Mouse (Mus musculus): Measurements from ENCODE around the gene Ccdc85c. TPM values are rescaled to one million over a fixed set of nuclear protein-coding genes. Genes with fewer than 3 reads are reported as not detected.
A peak's percentile ranks its signal among the peaks of the same experiment; 100 is the strongest.

Gene Ccdc85c
- polyA plus RNA-seq, 1 experiment, result 3.4 TPM

DNA sequence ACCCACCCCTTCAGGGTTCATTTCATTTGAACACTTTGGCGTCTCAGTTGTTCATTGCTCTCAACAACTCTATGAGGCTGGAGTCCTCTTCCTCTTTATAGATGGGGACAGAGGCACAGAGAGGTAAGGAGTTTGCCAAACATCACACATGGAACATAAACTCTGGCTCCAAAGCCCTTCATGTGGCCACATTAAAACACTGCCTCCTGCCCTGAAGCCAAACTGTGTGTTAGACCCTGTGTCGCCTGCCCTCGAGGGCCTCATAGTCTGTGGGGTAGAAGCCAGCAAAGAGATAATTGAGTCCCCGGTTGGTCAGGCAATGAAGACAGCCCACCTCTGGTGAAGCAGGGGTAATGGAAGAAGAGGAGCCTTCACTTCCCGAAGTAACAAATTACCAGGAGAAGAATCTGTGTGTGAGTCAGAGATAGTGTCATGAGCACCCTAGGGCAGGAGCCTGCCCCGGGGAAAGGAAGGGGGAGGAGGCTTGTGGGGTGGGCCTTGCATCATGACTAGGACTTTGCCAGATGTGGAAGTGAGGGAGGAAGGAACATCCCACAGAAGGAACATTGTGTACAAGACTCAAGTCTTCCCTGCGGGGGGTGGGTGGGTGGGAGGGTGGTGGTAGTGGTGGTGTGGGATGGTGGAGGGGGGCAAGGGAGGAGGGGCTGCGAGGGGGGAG, 34.0 kb upstream of the Ccdc85c start:
- 29% methylated on average over 7 of the region's 8 CpGs for WGBS
- H3K27me3 ChIP-seq (ENCODE audit: control insufficient read depth, insufficient read depth, low read length), result peaks cover 6% of the 10 kb centered on the region
- TF ChIP-seq CTCF (IDR thresholded peaks at IDR 0.05; ENCODE audit: extremely low read depth, insufficient read depth, insufficient read length, insufficient replicate concordance), result no peak
- no peak for TF ChIP-seq POLR2A (IDR thresholded peaks at IDR 0.05; ENCODE audit: low read depth, low read length)
- no peaks in the 10 kb centered on the region for H3K4me1 ChIP-seq (ENCODE audit: control insufficient read depth, insufficient read depth, insufficient read length)
- no peak for DNase-seq (ENCODE audit: low read depth in 1 of 2, low spot score in 2 of 2)
- H3K27ac ChIP-seq (ENCODE audit: insufficient read depth, low read length), result no peak overlapping the region
- no peak overlapping the region for H3K4me3 ChIP-seq (ENCODE audit: extremely low read depth, insufficient read depth, insufficient read length)
- H3K36me3 ChIP-seq (ENCODE audit: control insufficient read depth, insufficient read depth, low read length), result no peaks in the 10 kb centered on the region

GRCm38 (mm10) chr12:108308363-108308856, 33.2 kb upstream of the Ccdc85c start:
- Histone ChIP-seq H3K27me3 (ENCODE audit: control insufficient read depth, insufficient read depth, low read length) (peaks cover 6% of the 10 kb centered on the region), H3K4me1 (ENCODE audit: control insufficient read depth, insufficient read depth, insufficient read length) (no peaks in the 10 kb centered on the region), H3K27ac (ENCODE audit: insufficient read depth, low read length) (no peak overlapping the region), H3K36me3 (ENCODE audit: control insufficient read depth, insufficient read depth, low read length) (no peaks in the 10 kb centered on the region), H3K4me3 (ENCODE audit: extremely low read depth, insufficient read depth, insufficient read length) (no peak overlapping the region)
- TF ChIP-seq CTCF (IDR thresholded peaks at IDR 0.05; ENCODE audit: extremely low read depth, insufficient read depth, insufficient read length, insufficient replicate concordance), result no peak
- TF ChIP-seq POLR2A (IDR thresholded peaks at IDR 0.05; ENCODE audit: low read depth, low read length), result no peak
- DNase-seq (ENCODE audit: low read depth in 1 of 2, low spot score in 2 of 2), result no peak
- WGBS, result 89% methylated on average over 16 of the region's 16 CpGs

GRCm38 (mm10) chr12:108307553-108307952, 32.3 kb upstream of the Ccdc85c start:
- Histone ChIP-seq H3K36me3 (ENCODE audit: control insufficient read depth, insufficient read depth, low read length) (no peaks in the 10 kb centered on the region), H3K4me3 (ENCODE audit: extremely low read depth, insufficient read depth, insufficient read length) (no peak overlapping the region), H3K4me1 (ENCODE audit: control insufficient read depth, insufficient read depth, insufficient read length) (no peaks in the 10 kb centered on the region), H3K27me3 (ENCODE audit: control insufficient read depth, insufficient read depth, low read length) (peaks cover 6% of the 10 kb centered on the region), H3K27ac (ENCODE audit: insufficient read depth, low read length) (no peak overlapping the region)
- WGBS, result 22% methylated on average over 14 of the region's 14 CpGs
- TF ChIP-seq POLR2A (IDR thresholded peaks at IDR 0.05; ENCODE audit: low read depth, low read length), result no peak
- TF ChIP-seq CTCF (IDR thresholded peaks at IDR 0.05; ENCODE audit: extremely low read depth, insufficient read depth, insufficient read length, insufficient replicate concordance), result peak; percentile 63; the same call in 1 of the 2 replicates
- peak in 1 of 2 experiments; percentile 25 for DNase-seq (ENCODE audit: low read depth in 1 of 2, low spot score in 2 of 2)

- Histone ChIP-seq H3K27me3 (ENCODE audit: control insufficient read depth, insufficient read depth, low read length) (peaks cover 6% of the 10 kb centered on the region), H3K36me3 (ENCODE audit: control insufficient read depth, insufficient read depth, low read length) (no peaks in the 10 kb centered on the region), H3K4me3 (ENCODE audit: extremely low read depth, insufficient read depth, insufficient read length) (peak within 1 kb of the TSS; percentile 32; the same call in 1 of the 2 replicates), H3K4me1 (ENCODE audit: control insufficient read depth, insufficient read depth, insufficient read length) (no peaks in the 10 kb centered on the region), H3K27ac (ENCODE audit: insufficient read depth, low read length) (0 out of 2 replicates have a peak within 1 kb of the TSS, but pooled peaks have one; percentile 24)
- TF ChIP-seq POLR2A (IDR thresholded peaks at IDR 0.05; ENCODE audit: low read depth, low read length) (no peak), CTCF (IDR thresholded peaks at IDR 0.05; ENCODE audit: extremely low read depth, insufficient read depth, insufficient read length, insufficient replicate concordance) (no peak)
- DNase-seq (ENCODE audit: low read depth in 1 of 2, low spot score in 2 of 2), result no peak
- 6% methylated on average over 66 of the region's 67 CpGs for WGBS
Measured at GRCm38 (mm10) chr12:108305812-108306794, 30.9 kb upstream of the Ccdc85c start, which contains the start of gene Hhipl1. Gene Hhipl1 (plus strand): TSS chr12:108306270.

DNA sequence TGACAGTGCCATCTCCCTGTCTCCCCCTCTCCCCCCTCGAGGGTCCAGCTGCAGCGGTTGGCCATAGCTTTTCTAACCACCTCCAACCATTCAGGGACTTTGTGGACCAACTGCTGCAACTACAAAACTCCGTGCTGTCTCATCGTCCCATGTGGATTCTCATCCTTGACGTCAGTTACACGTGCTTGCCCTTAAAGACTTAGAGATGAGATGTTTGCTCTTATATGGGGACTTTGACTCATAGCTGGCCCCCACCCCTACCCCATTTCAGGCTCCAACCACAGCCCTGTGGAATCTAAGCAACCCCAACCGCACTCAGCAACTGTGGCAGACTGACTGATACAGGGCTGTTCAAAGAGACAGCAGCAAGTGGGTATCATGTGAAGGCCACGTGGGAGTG, 29.9 kb upstream of the Ccdc85c start:
- Histone ChIP-seq H3K36me3 (ENCODE audit: control insufficient read depth, insufficient read depth, low read length) (no peaks in the 10 kb centered on the region), H3K27me3 (ENCODE audit: control insufficient read depth, insufficient read depth, low read length) (peaks cover 6% of the 10 kb centered on the region), H3K27ac (ENCODE audit: insufficient read depth, low read length) (no peak overlapping the region), H3K4me3 (ENCODE audit: extremely low read depth, insufficient read depth, insufficient read length) (no peak overlapping the region), H3K4me1 (ENCODE audit: control insufficient read depth, insufficient read depth, insufficient read length) (no peaks in the 10 kb centered on the region)
- TF ChIP-seq POLR2A (IDR thresholded peaks at IDR 0.05; ENCODE audit: low read depth, low read length) (no peak), CTCF (IDR thresholded peaks at IDR 0.05; ENCODE audit: extremely low read depth, insufficient read depth, insufficient read length, insufficient replicate concordance) (no peak)
- DNase-seq (ENCODE audit: low read depth in 1 of 2, low spot score in 2 of 2), result no peak
- WGBS, result 69% methylated on average over 8 of the region's 8 CpGs

DNA sequence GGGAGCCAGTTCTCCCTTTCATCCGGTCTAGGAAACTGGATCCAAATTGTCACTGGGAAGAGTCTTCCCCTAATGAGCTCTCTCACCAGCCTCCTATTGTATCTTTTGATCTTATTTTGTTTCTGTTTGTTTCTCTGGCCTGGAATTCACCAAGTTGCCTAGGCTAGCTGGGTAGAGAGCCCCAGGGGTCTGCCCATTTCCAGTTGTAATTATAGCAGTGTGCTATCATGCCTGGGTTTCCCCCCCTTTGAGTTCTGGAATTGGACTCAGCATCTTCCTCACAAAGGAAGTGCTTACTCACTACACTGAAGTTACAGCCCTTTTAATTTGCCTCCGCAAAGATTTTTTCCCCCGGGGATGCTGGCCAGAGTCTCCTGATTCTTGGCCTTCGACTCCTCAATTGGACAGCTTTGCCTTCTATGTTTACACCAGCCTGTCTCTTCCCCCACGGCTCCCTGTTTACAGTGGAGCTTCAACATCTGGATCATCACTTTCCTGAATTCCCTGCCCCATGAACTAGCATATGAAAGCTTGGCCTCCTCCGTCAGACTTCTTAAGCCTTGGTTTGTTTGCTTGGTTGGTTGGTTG, 28.6 kb upstream of the Ccdc85c start:
- no peak for TF ChIP-seq CTCF (IDR thresholded peaks at IDR 0.05; ENCODE audit: extremely low read depth, insufficient read depth, insufficient read length, insufficient replicate concordance)
- no peak for TF ChIP-seq POLR2A (IDR thresholded peaks at IDR 0.05; ENCODE audit: low read depth, low read length)
- Histone ChIP-seq H3K4me3 (ENCODE audit: extremely low read depth, insufficient read depth, insufficient read length) (no peak overlapping the region), H3K27me3 (ENCODE audit: control insufficient read depth, insufficient read depth, low read length) (peaks cover 6% of the 10 kb centered on the region), H3K36me3 (ENCODE audit: control insufficient read depth, insufficient read depth, low read length) (no peaks in the 10 kb centered on the region), H3K27ac (ENCODE audit: insufficient read depth, low read length) (no peak overlapping the region), H3K4me1 (ENCODE audit: control insufficient read depth, insufficient read depth, insufficient read length) (no peaks in the 10 kb centered on the region)
- 50% methylated on average over 6 of the region's 6 CpGs for WGBS
- DNase-seq (ENCODE audit: low read depth in 1 of 2, low spot score in 2 of 2), result no peak
